Mouse (Mus musculus): ENCODE results near the gene Olfr213. TPM values are rescaled to one million over a fixed set of nuclear protein-coding genes. Genes with fewer than 3 reads are reported as not detected.
"Not testable (repeated sequence)": the region's sequence is repeated elsewhere in the genome, so short reads cannot be mapped to it uniquely, and the experiment has no call there.

Olfr213 gene
- not detected for total RNA-seq (2022)

- DNase-seq (ENCODE audit: low spot score) = no peak
Observed at GRCm38 (mm10) chr6:116538156-116538555, at the start of gene Olfr213. TSS of gene Olfr213 (plus strand) at chr6:116538456.

GRCm38 (mm10) chr6:116488791-116489190 is 49.5 kb upstream of the Olfr213 start, which contains the start of gene Olfr211:
TSS of gene Olfr211 (plus strand) at chr6:116489091.
- DNase-seq (ENCODE audit: low spot score) = no peak

DNA sequence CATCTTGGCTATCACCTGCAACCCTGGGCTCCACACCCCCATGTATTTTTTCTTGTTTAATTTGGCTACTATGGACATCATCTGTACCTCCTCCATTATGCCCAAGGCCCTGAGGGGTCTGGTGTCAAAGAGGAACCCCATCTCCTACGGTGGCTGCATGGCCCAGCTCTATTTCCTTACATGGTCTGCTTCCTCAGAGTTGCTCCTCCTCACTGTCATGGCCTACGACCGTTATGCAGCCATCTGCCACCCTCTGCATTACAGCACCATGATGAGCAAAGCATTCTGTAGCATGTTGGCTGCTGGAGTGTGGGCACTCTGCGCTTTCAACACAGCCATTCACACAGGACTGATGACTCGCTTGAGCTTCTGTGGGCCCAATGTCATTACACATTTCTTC is 44.5 kb upstream of the Olfr213 start:
- no peak for DNase-seq (ENCODE audit: low spot score)

DNA sequence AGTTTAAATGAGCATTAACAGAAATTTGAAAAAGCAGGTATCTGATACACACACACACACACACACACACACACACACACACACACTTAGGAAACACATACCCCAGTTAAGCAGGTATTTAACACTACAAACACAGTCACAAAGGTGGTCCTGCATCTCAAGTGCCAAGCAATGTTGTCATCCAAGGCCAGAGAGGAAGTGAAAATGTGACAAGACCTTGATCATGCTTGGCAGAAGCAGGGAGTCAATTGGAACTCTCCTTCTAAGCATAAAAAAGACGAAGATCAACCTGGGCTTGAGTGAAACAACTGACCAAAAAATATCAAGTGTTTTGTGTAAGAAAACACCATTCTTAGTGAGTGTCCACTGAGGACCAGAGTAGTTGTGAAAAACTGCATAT is 42.3 kb upstream of the Olfr213 start:
- DNase-seq (ENCODE audit: low spot score) = no peak

DNA sequence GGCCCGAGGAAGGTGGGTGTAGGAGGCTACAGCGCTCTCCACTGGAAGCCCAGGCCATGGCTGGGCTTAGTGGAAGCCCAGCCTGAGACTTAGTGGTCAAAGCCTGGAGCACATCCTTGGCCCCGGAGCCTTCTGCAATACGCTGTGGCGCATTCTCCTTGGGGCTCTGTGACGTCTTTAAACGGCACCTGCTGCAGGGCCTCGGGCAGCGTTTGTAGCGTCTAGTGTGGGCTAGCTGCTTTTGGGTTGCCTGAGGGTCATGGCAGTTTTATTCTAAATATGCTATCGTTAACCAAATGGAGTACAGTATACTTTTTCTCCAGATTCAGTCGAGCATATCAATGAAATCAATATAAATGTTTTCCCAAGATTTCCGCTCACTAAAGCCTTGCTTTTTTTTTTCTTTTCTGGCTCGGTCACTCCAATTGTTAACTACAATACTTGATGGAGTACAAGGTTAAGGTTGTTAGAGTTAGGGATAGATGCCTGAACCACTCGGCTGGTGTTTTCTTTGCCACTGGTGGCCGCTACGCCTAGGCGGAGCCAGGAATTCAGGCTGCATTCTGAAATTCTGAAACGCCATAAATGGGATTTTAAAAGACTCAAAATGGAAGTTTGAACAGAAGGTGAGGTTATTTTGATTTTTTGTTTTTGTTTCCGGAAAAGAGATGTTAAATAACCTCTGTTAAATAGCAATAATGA is 31.8 kb upstream of the Olfr213 start, which contains the start of gene Olfr212:
Gene Olfr212, plus strand, starts transcription at position 215 of the 702 bp plus-strand sequence.
- DNase-seq (ENCODE audit: low spot score) = not testable (repeated sequence)

DNA sequence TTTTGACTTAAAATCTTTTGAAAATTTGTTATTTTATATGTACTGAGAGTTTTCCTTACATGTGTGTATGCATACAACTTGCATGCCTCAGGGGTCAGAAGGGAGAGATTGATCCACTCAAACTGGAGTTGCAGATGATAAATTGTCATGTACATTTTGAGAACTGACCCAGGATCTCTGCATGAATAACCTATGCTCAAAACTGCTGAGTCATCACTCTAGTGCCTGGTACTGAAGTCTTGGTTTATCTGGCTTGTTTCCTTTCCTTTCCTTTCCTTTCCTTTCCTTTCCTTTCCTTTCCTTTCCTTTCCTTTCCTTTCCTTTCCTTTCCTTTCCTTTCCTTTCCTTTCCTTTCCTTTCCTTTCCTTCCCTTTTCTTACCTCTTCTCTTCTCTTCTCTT is 23.4 kb upstream of the Olfr213 start:
- no peak for DNase-seq (ENCODE audit: low spot score)

GRCm38 (mm10) chr6:116542500-116542899 is 4.2 kb downstream of the Olfr213 start:
- DNase-seq (ENCODE audit: low spot score) = no peak

GRCm38 (mm10) chr6:116550841-116551240 is 12.6 kb downstream of the Olfr213 start, which contains the start of gene Gm5580:
TSS of gene Gm5580 (plus strand) at chr6:116551141.
- not testable (repeated sequence) for DNase-seq (ENCODE audit: low spot score)

- DNase-seq (ENCODE audit: low spot score) = no peak
Observed at GRCm38 (mm10) chr6:116553935-116554334, 15.7 kb downstream of the Olfr213 start, which contains the start of gene Olfr214. TSS of gene Olfr214 (plus strand) at chr6:116554235.

DNA sequence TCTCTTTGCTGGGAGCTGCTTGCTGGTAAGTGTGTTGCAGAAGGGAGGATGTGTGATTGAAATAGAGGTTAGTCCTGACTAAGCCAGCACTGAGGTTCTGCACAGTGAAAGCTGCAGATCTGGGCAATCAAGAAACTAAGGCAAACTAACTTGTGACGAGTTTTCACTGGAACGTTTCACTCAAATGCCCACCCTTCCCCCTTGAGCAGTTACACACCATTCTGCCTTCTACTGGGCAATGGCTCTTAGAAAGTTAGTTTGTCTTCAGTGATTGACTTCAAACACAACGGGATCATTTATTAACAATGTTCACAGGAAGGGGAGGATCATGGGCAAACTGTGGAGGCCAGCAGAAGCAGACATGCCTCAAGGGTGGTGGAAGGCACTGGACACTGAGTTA is 16.7 kb downstream of the Olfr213 start:
- DNase-seq (ENCODE audit: low spot score) = no peak

GRCm38 (mm10) chr6:116569834-116570233 is 31.6 kb downstream of the Olfr213 start:
- peak; percentile 10 for DNase-seq (ENCODE audit: low spot score)

GRCm38 (mm10) chr6:116584095-116584494 is 45.8 kb downstream of the Olfr213 start, which contains the start of gene Olfr215:
TSS of gene Olfr215 (minus strand) at chr6:116584195.
- DNase-seq (ENCODE audit: low spot score) = no peak

Other genes starting within 250 kb of the Olfr213 start
- 10 to 100 TPM; 43.4 to 45.4 (median 44.6) TPM for gene March8, start 200.4 kb upstream of the Olfr213 start, total RNA-seq (2022)
- gene Alox5, start 77.3 kb upstream of the Olfr213 start, total RNA-seq (2022) = 10 to 100 TPM; 10.2 to 18.7 (median 14.2) TPM
- not detected for gene Olfr211, start 49.4 kb upstream of the Olfr213 start, total RNA-seq (2022)
- gene Olfr212, start 31.9 kb upstream of the Olfr213 start, total RNA-seq (2022) = not detected
- gene Gm5580, start 12.7 kb downstream of the Olfr213 start, total RNA-seq (2022) = 1 to 10 TPM; 1.4 to 2.0 (median 1.8) TPM
- not detected for gene Olfr214, start 15.8 kb downstream of the Olfr213 start, total RNA-seq (2022)
- not detected for gene Olfr215, start 45.7 kb downstream of the Olfr213 start, total RNA-seq (2022)
- gene Zfp422, start 90.5 kb downstream of the Olfr213 start, total RNA-seq (2022) = 10 to 100 TPM; 13.6 to 15.5 (median 14.8) TPM
- 10 to 100 TPM; 32.2 to 58.5 (median 41.2) TPM for gene Depp1, start 112.2 kb downstream of the Olfr213 start, total RNA-seq (2022)
- gene Rassf4, start 135.5 kb downstream of the Olfr213 start, total RNA-seq (2022) = 1 to 10 TPM; 3.7 to 7.0 (median 5.1) TPM
- gene Tmem72, start 178.5 kb downstream of the Olfr213 start, total RNA-seq (2022) = under 1 TPM in 3 of 4 experiments, not detected in 1; 0.03 TPM

Measured in heart, adult 8-10 months (tissue).